Mouse (Mus musculus) hematopoietic multipotent progenitor cell, adult 10-12 weeks (in vitro differentiated cells): ENCODE measurements around the gene Olfr784. TPM values are rescaled to one million over a fixed set of nuclear protein-coding genes. Genes with fewer than 3 reads are reported as not detected.

Experiments
- polyA plus RNA-seq: library from polyadenylated mRNA; stranded (reverse); fragments of >175 nt; gene quantifications from 2 replicates; pipeline ENCODE4 v1.2.3, GENCODE M21; 2012; ENCODE audit warnings: low replicate concordance

Olfr784 gene
- polyA plus RNA-seq = not detected in 2 replicates

GRCm38 (mm10) chr10:129383783-129384182, at the start of gene Olfr784:
Olfr784 (plus strand) TSS chr10:129384083.

DNA sequence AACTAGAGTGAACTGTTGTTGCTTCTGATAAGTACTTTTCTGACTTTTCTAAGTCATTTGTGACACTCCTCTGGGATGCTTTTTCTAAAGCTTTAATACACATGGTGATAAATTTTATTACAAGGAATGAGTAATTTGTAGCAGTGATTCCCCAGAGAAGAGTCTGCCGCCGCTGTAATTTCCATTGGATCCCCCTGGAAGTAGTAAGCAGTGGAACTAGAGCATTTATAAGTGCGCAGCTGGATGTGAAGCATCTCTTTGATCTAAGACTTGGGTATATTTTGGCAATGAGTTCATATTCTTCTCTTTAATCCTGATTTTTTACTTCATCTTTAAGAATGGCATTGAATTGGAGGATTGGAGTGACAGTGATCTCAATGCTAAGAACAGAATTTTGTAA, 35.3 kb upstream of the Olfr784 start, which contains the start of gene Olfr782:
Olfr782 (plus strand) TSS at position 301 of the 400 bp plus-strand sequence.

DNA sequence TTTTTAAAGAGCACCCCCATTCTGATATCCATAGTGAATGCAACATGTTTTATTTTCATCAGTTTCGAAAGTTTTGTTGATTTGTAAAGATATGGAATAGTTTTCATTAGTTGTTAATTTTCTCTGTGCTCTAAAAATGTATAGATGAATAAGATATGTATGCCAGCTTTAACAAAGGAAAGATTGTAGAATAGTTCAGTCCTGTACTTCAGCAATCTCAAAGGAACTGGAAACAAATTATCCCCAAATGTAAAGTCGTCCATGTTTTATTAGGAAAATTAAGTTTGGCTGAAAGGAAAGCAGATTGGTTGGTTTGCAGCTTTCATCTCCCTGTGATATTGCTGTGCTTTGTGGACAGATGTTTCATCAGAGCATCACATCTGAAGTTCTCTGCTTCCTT, 21.2 kb downstream of the Olfr784 start, which contains the start of gene Olfr785:
Olfr785 (plus strand) TSS at position 301 of the 400 bp plus-strand sequence.

DNA sequence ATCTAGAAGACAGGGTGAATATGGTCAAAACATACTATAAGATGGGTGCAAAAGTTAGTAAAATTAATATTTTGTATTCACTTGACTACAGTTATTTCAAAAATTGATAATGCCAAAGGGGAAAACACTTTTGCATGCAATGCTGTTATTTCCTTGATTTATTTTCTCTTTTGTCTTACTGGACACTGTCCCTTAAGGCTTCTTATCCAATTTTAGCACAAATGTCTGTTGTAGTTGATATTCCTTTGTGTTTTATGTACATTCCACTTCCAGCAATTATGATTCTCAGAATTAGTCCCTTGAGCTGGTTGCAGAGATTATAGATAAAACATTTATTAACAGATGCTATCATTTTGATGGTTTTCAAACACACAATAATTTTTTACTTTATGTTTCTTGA, 43.1 kb downstream of the Olfr784 start, which contains the start of gene Olfr786:
Olfr786 (plus strand) TSS at position 301 of the 400 bp plus-strand sequence.

Other genes starting within 250 kb of the Olfr784 start
- not detected in 2 replicates for gene Olfr770, start 245.1 kb upstream of the Olfr784 start, polyA plus RNA-seq
- gene Olfr771, start 219.3 kb upstream of the Olfr784 start, polyA plus RNA-seq = not detected in 2 replicates
- gene Olfr772, start 206.2 kb upstream of the Olfr784 start, polyA plus RNA-seq = not detected in 2 replicates
- not detected in 2 replicates for gene Olfr773, start 196.7 kb upstream of the Olfr784 start, polyA plus RNA-seq
- gene Olfr774, start 147.9 kb upstream of the Olfr784 start, polyA plus RNA-seq = not detected in 2 replicates
- not detected in 2 replicates for gene Olfr775, start 135.7 kb upstream of the Olfr784 start, polyA plus RNA-seq
- gene Olfr776, start 125.0 kb upstream of the Olfr784 start, polyA plus RNA-seq = not detected in 2 replicates
- not detected in 2 replicates for gene Olfr777, start 112.6 kb upstream of the Olfr784 start, polyA plus RNA-seq
- not detected in 2 replicates for gene Olfr780, start 66.0 kb upstream of the Olfr784 start, polyA plus RNA-seq
- not detected in 2 replicates for gene Olfr781, start 55.2 kb upstream of the Olfr784 start, polyA plus RNA-seq
- gene Olfr782, start 35.2 kb upstream of the Olfr784 start, polyA plus RNA-seq = not detected in 2 replicates
- gene Olfr785, start 21.3 kb downstream of the Olfr784 start, polyA plus RNA-seq = not detected in 2 replicates
- not detected in 2 replicates for gene Olfr786, start 43.2 kb downstream of the Olfr784 start, polyA plus RNA-seq
- not detected in 2 replicates for gene Olfr787, start 77.8 kb downstream of the Olfr784 start, polyA plus RNA-seq
- not detected in 2 replicates for gene Olfr788, start 86.9 kb downstream of the Olfr784 start, polyA plus RNA-seq
- gene Olfr789, start 100.7 kb downstream of the Olfr784 start, polyA plus RNA-seq = not detected in 2 replicates
- gene Olfr790, start 114.4 kb downstream of the Olfr784 start, polyA plus RNA-seq = not detected in 2 replicates
- gene Olfr791, start 137.7 kb downstream of the Olfr784 start, polyA plus RNA-seq = not detected in 2 replicates
- not detected in 2 replicates for gene Olfr792, start 155.1 kb downstream of the Olfr784 start, polyA plus RNA-seq
- gene Olfr794, start 183.6 kb downstream of the Olfr784 start, polyA plus RNA-seq = not detected in 2 replicates
- gene Olfr796, start 228.5 kb downstream of the Olfr784 start, polyA plus RNA-seq = not detected in 2 replicates
- not detected in 2 replicates for gene Olfr798, start 243.9 kb downstream of the Olfr784 start, polyA plus RNA-seq